Mouse (Mus musculus) embryonic facial prominence, embryonic 11.5 days (tissue): Measurements from ENCODE around the gene Kdm4c. TPM values are rescaled to one million over a fixed set of nuclear protein-coding genes. Genes with fewer than 3 reads are reported as not detected.
"Not testable (repeated sequence)": the region's sequence is repeated elsewhere in the genome, so short reads cannot be mapped to it uniquely, and the experiment has no call there.

Experiments used
- ATAC-seq: fragments of 200-750 bp; cut with Nextera tagmentation; replicated peaks from 2 replicates; pipeline ENCODE4 v1.8.0; 2017; ENCODE audit warnings: low read depth; ENCODE audit not compliant: insufficient number of reproducible peaks, low FRiP score, low TSS enrichment
- DNase-seq: peaks from one replicate; pipeline ENCODE4 v3.0.0-alpha.2; 2015; ENCODE audit warnings: low spot score
- H3K27ac ChIP-seq: fragments of 300-500 bp; sonication (generic); replicated peaks from 2 replicates; pipeline ENCODE4 v1.5.1; 2014; ENCODE audit warnings: mild to moderate bottlenecking, low read depth, low read length, control low read depth
- H3K27me3 ChIP-seq: fragments of 300-500 bp; sonication (generic); 2 replicates; pipeline ENCODE4 v1.6.1; 2014; ENCODE audit warnings: mild to moderate bottlenecking, low read length, moderate library complexity, mixed read lengths; ENCODE audit not compliant: control insufficient read depth, insufficient read depth
- H3K36me3 ChIP-seq: fragments of 300-500 bp; sonication (generic); replicated peaks from 2 replicates; pipeline ENCODE4 v1.6.1; 2014; ENCODE audit warnings: low read depth, mild to moderate bottlenecking, low read length, moderate library complexity, mixed read lengths; ENCODE audit not compliant: control insufficient read depth, insufficient read depth
- H3K4me1 ChIP-seq: fragments of 300-500 bp; sonication (generic); 2 replicates; pipeline ENCODE4 v1.6.1; 2014; ENCODE audit warnings: low read length, mixed read lengths; ENCODE audit not compliant: control insufficient read depth, insufficient read depth
- H3K4me2 ChIP-seq: fragments of 300-500 bp; sonication (generic); 2 replicates; pipeline ENCODE4 v1.6.1; 2014; ENCODE audit warnings: low read depth, mild to moderate bottlenecking, control low read depth, low read length, moderate library complexity
- H3K4me3 ChIP-seq: fragments of 300-500 bp; sonication (generic); 2 replicates; pipeline ENCODE4 v1.5.1; 2014; ENCODE audit warnings: low read depth, low read length, control low read depth
- H3K9ac ChIP-seq: fragments of 300-500 bp; sonication (generic); replicated peaks from 2 replicates; pipeline ENCODE4 v1.6.1; 2014; ENCODE audit warnings: mild to moderate bottlenecking, control low read depth, low read length
- H3K9me3 ChIP-seq: fragments of 300-500 bp; sonication (generic); replicated peaks from 2 replicates; pipeline ENCODE4 v1.6.1; 2016; ENCODE audit warnings: mild to moderate bottlenecking, low read length, inconsistent platforms, mixed read lengths; ENCODE audit not compliant: control insufficient read depth
- WGBS: fragments of 180-500 bp; shearing (Covaris S2); extraction: QIAGEN DNeasy Blood & Tissue Kit; methylation state at CpG from one replicate; pipeline ENCODE4 v1.1.7; 2014; 5-methylcytosine and 5-hydroxymethylcytosine counted together
- polyA plus RNA-seq: library from polyadenylated mRNA; unstranded; fragments of >200 nt; fragmentation: Nextera tagmentation; extraction: Ambion mirVana; gene quantifications from 2 replicates; pipeline ENCODE4 v1.2.1, GENCODE M21; 2014

Gene Kdm4c
- polyA plus RNA-seq, 1 experiment from 2014 or later, result 12.7 TPM

- Histone ChIP-seq H3K4me2 (no peak overlapping the region), H3K4me3 (no peak overlapping the region), H3K4me1 (no peaks in the 10 kb centered on the region), H3K36me3 (no peaks in the 10 kb centered on the region), H3K27me3 (no peaks in the 10 kb centered on the region), H3K27ac (no peak overlapping the region), H3K9me3 (no peaks in the 10 kb centered on the region), H3K9ac (no peak overlapping the region)
- DNase-seq (no peak), ATAC-seq (no peak)
- WGBS, result 89% methylated on average over 1 of the region's 1 CpGs
Measured at GRCm38 (mm10) chr4:74319313-74319712, 77.0 kb downstream of the Kdm4c start.

GRCm38 (mm10) chr4:74357479-74357878 lies 115.2 kb downstream of the Kdm4c start:
- H3K9ac ChIP-seq, result no peak overlapping the region
- H3K4me2 ChIP-seq, result no peak overlapping the region
- H3K4me1 ChIP-seq, result no peaks in the 10 kb centered on the region
- 93% methylated on average over 4 of the region's 4 CpGs for WGBS
- H3K27me3 ChIP-seq, result no peaks in the 10 kb centered on the region
- no peak for DNase-seq
- H3K27ac ChIP-seq, result no peak overlapping the region
- no peak for ATAC-seq
- no peaks in the 10 kb centered on the region for H3K36me3 ChIP-seq
- H3K9me3 ChIP-seq, result no peaks in the 10 kb centered on the region
- H3K4me3 ChIP-seq, result no peak overlapping the region

GRCm38 (mm10) chr4:74360274-74360673 lies 118.0 kb downstream of the Kdm4c start:
- Histone ChIP-seq H3K4me2 (no peak overlapping the region), H3K27me3 (no peaks in the 10 kb centered on the region), H3K4me3 (no peak overlapping the region), H3K27ac (no peak overlapping the region), H3K9me3 (no peaks in the 10 kb centered on the region), H3K9ac (no peak overlapping the region), H3K36me3 (no peaks in the 10 kb centered on the region), H3K4me1 (no peaks in the 10 kb centered on the region)
- DNase-seq, result no peak
- ATAC-seq, result no peak
- 95% methylated on average over 3 of the region's 3 CpGs for WGBS

GRCm38 (mm10) chr4:74386583-74386982 lies 144.3 kb downstream of the Kdm4c start:
- Histone ChIP-seq H3K9me3 (no peaks in the 10 kb centered on the region), H3K4me2 (no peak overlapping the region), H3K27me3 (no peaks in the 10 kb centered on the region), H3K9ac (no peak overlapping the region), H3K4me1 (no peaks in the 10 kb centered on the region), H3K27ac (no peak overlapping the region), H3K36me3 (no peaks in the 10 kb centered on the region), H3K4me3 (no peak overlapping the region)
- 82% methylated on average over 4 of the region's 4 CpGs for WGBS
- DNase-seq (no peak), ATAC-seq (no peak)

- Histone ChIP-seq H3K4me2 (no peak overlapping the region), H3K27ac (no peak overlapping the region), H3K9ac (no peak overlapping the region), H3K9me3 (no peaks in the 10 kb centered on the region), H3K36me3 (no peaks in the 10 kb centered on the region), H3K4me3 (no peak overlapping the region), H3K4me1 (no peaks in the 10 kb centered on the region), H3K27me3 (no peaks in the 10 kb centered on the region)
- 81% methylated on average over 2 of the region's 2 CpGs for WGBS
- no peak for ATAC-seq
- no peak for DNase-seq
Measured at GRCm38 (mm10) chr4:74393162-74393561, 150.9 kb downstream of the Kdm4c start.

- 90% methylated on average over 5 of the region's 5 CpGs for WGBS
- H3K4me3 ChIP-seq, result no peak overlapping the region
- no peak for DNase-seq
- H3K9me3 ChIP-seq, result no peaks in the 10 kb centered on the region
- ATAC-seq, result no peak
- no peak overlapping the region for H3K4me2 ChIP-seq
- H3K9ac ChIP-seq, result no peak overlapping the region
- H3K27me3 ChIP-seq, result no peaks in the 10 kb centered on the region
- H3K4me1 ChIP-seq, result no peaks in the 10 kb centered on the region
- no peak overlapping the region for H3K27ac ChIP-seq
- H3K36me3 ChIP-seq, result no peaks in the 10 kb centered on the region
Measured at GRCm38 (mm10) chr4:74396562-74396961, 154.3 kb downstream of the Kdm4c start.

- H3K27ac ChIP-seq, H3K9me3 ChIP-seq, H3K27me3 ChIP-seq, H3K4me2 ChIP-seq, H3K4me1 ChIP-seq, H3K36me3 ChIP-seq, H3K4me3 ChIP-seq, H3K9ac ChIP-seq, DNase-seq, ATAC-seq: not testable (repeated sequence)
- WGBS, result 85% methylated on average over 7 of the region's 7 CpGs
Measured at GRCm38 (mm10) chr4:74401617-74402313, 159.5 kb downstream of the Kdm4c start.

- no peak overlapping the region for H3K4me2 ChIP-seq
- WGBS, result 95% methylated on average over 1 of the region's 1 CpGs
- H3K9me3 ChIP-seq, result no peaks in the 10 kb centered on the region
- DNase-seq (no peak), ATAC-seq (no peak)
- no peaks in the 10 kb centered on the region for H3K27me3 ChIP-seq
- H3K4me3 ChIP-seq, result no peak overlapping the region
- no peaks in the 10 kb centered on the region for H3K36me3 ChIP-seq
- no peak overlapping the region for H3K9ac ChIP-seq
- no peak overlapping the region for H3K27ac ChIP-seq
- no peaks in the 10 kb centered on the region for H3K4me1 ChIP-seq
Measured at GRCm38 (mm10) chr4:74408731-74409130, 166.4 kb downstream of the Kdm4c start.
